Mouse (Mus musculus) liver, embryonic 14.5 days (tissue): ENCODE data around the gene Erbb4. TPM values are rescaled to one million over a fixed set of nuclear protein-coding genes. Genes with fewer than 3 reads are reported as not detected.

Experiments
- ATAC-seq: fragments of 200-750 bp; cut with Nextera tagmentation; 2 replicates; pipeline ENCODE4 v1.8.0; 2017; ENCODE audit warnings: moderate number of reproducible peaks, mild to moderate bottlenecking, moderate library complexity; ENCODE audit not compliant: insufficient read depth
- DNase-seq, 3 experiments: peaks; one replicate each; pipeline ENCODE4 v3.0.0-alpha.2; 2012 to 2013; ENCODE audit warnings: low read depth in 3 of 3, low spot score in 3 of 3
- H3K27ac ChIP-seq: fragments of 300-500 bp; sonication (generic); 2 replicates; pipeline ENCODE4 v1.5.1; 2014; ENCODE audit warnings: moderate library complexity, mild to moderate bottlenecking, control low read depth, inconsistent platforms
- H3K27me3 ChIP-seq: fragments of 300-500 bp; sonication (generic); 2 replicates; pipeline ENCODE4 v1.6.1; 2014; ENCODE audit warnings: mild to moderate bottlenecking, low read length, moderate library complexity; ENCODE audit not compliant: control insufficient read depth, insufficient read depth
- H3K36me3 ChIP-seq: fragments of 300-500 bp; sonication (generic); replicated peaks from 2 replicates; pipeline ENCODE4 v1.6.1; 2014; ENCODE audit warnings: low read depth; ENCODE audit not compliant: control insufficient read depth, insufficient read depth
- H3K4me1 ChIP-seq, 2 experiments: fragments of 200-500 bp in 1 of 2; fragments of 300-500 bp in 1 of 2; sonication (generic) in 1 of 2; replicated peaks; 2 replicates each; pipeline ENCODE4 v1.6.1; 2012 to 2014; ENCODE audit warnings: antibody characterized with exemption in 1 of 2, inconsistent platforms in 1 of 2, low read length in 1 of 2; ENCODE audit not compliant: control insufficient read depth in 2 of 2, insufficient read depth in 2 of 2
- H3K4me2 ChIP-seq: fragments of 300-500 bp; sonication (generic); 2 replicates; pipeline ENCODE4 v1.6.1; 2014; ENCODE audit warnings: low read depth, mild to moderate bottlenecking, control low read depth, moderate library complexity
- H3K4me3 ChIP-seq, 2 experiments: fragments of 200-500 bp in 1 of 2; fragments of 300-500 bp in 1 of 2; sonication (generic) in 1 of 2; 2 replicates each; pipeline ENCODE4 v1.5.1; 2012 to 2014; ENCODE audit warnings: low read depth in 2 of 2, low read length in 2 of 2, mild to moderate bottlenecking in 2 of 2, control low read depth in 1 of 2, inconsistent platforms in 1 of 2, moderate library complexity in 1 of 2; ENCODE audit not compliant: insufficient read depth in 1 of 2
- H3K9ac ChIP-seq: fragments of 300-500 bp; sonication (generic); replicated peaks from 2 replicates; pipeline ENCODE4 v1.6.1; 2014; ENCODE audit warnings: mild to moderate bottlenecking, control low read depth, moderate library complexity
- H3K9me3 ChIP-seq: fragments of 300-500 bp; sonication (generic); 2 replicates; pipeline ENCODE4 v1.6.1; 2016; ENCODE audit warnings: low read length, mixed read lengths; ENCODE audit not compliant: control insufficient read depth
- CTCF ChIP-seq: IDR thresholded peaks from 2 replicates; pipeline ENCODE4 v1.5.1; 2016; ENCODE audit warnings: antibody characterized with exemption, low read depth, control low read depth
- EP300 ChIP-seq: IDR thresholded peaks from 2 replicates; pipeline ENCODE4 v1.6.1; 2016; ENCODE audit warnings: antibody characterized with exemption, low read depth
- WGBS: fragments of 180-500 bp; shearing (Covaris S2); extraction: QIAGEN DNeasy Blood & Tissue Kit; methylation state at CpG from one replicate; pipeline ENCODE4 v1.1.7; 2014; ENCODE audit not compliant: insufficient replicate concordance; 5-methylcytosine and 5-hydroxymethylcytosine counted together
- polyA plus RNA-seq, 2 experiments: library from polyadenylated mRNA; depleted of rRNA in 1 of 2; stranded (reverse) in 1 of 2; unstranded in 1 of 2; fragments of >200 nt; fragmentation: Nextera tagmentation in 1 of 2; extraction: Ambion mirVana in 1 of 2; gene quantifications; 2 replicates each; pipeline versions ENCODE4 v1.2.1 to v1.2.3; 2012 to 2014

Erbb4 gene
- polyA plus RNA-seq, 2 experiments: under 0.01 TPM; not detected in 1

DNA sequence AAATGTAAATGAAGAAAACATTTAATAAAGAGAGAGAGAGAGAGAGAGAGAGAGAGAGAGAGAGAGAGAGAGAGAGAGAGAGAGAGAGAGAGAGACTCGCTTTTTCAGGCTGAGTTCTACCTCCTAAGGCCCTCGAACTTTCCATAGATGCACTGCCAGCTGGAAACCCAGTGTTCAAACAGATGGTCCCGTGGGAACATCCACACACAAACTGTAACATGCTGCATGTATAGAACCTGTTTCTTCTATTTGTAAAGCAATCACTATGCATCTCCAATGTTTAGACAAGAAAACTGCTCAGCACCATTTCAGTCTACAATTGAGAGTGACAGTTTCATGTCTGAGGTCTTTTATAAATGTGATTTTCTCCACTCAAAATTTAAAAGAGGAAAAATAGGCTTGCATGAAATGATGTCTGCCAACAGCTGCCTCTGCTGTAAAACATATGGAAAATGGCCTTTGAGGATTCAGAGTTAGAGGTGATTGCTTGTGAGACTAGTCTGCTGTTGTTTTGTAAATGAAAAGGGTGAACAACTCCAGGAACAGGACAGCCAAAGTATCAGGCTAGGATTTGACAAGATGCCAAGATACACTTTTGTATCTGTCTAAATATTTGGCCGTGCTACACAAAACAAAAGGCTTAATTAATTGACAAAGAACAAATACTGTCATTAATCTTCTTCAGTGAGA lies 533.9 kb downstream of the Erbb4 start:
- H3K4me1 ChIP-seq: no peaks in the 10 kb centered on the region
- H3K27ac ChIP-seq: no peak overlapping the region
- H3K4me2 ChIP-seq: no peak overlapping the region
- TF ChIP-seq CTCF (no peak), EP300 (no peak)
- H3K27me3 ChIP-seq: no peaks in the 10 kb centered on the region
- H3K4me3 ChIP-seq: no peak overlapping the region
- no peaks in the 10 kb centered on the region for H3K9me3 ChIP-seq
- H3K9ac ChIP-seq: no peak overlapping the region
- ATAC-seq (no peak), DNase-seq (no peak)
- H3K36me3 ChIP-seq: no peaks in the 10 kb centered on the region
- 50% methylated on average over 4 of the region's 4 CpGs for WGBS

DNA sequence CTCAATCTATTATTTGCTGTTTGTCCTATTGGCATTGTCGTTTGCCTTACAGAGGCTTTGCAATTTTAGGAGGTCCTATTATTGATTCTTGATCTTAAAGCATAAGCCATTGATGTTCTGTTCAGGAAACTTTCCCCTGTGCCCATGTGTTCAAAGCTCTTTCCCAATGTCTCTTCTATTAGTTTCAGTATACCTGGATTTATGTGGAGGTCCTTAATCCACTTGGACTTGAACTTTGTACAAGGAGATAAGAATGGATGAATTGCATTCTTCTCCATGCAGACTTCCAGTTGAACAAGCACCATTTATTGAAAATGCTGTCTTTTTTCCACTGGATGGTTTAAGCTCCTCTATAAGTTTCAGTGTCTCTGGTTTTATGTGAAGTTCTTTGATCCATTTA lies 536.9 kb downstream of the Erbb4 start:
- no peak for DNase-seq
- H3K4me3 ChIP-seq: no peak overlapping the region
- no peaks in the 10 kb centered on the region for H3K4me1 ChIP-seq
- H3K9ac ChIP-seq: no peak overlapping the region
- H3K27ac ChIP-seq: no peak overlapping the region
- no peak for ATAC-seq
- WGBS: 41% methylated on average over 1 of the region's 1 CpGs
- H3K36me3 ChIP-seq: no peaks in the 10 kb centered on the region
- TF ChIP-seq CTCF (no peak), EP300 (no peak)
- no peaks in the 10 kb centered on the region for H3K27me3 ChIP-seq
- no peak overlapping the region for H3K4me2 ChIP-seq
- H3K9me3 ChIP-seq: no peaks in the 10 kb centered on the region

DNA sequence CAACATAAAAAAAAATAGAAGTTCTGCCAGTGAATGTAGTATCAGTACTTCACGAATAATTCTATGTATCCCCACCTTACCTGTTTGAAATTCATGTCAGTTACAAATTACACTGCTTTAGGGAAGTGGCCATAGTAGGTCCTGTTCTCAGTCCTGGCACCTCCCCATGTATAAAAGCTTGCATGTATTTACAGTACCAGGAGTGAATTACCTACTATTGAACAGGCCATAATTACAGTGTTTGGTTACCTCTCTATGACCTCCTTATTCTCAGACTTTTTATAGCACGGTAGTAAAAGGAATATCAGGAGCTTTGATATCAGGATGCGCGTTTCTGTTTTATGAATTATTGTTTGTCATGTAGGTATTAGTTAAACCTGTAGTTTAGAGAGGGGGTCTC lies 564.9 kb downstream of the Erbb4 start:
- DNase-seq: no peak
- Histone ChIP-seq H3K4me2 (no peak overlapping the region), H3K27ac (no peak overlapping the region), H3K36me3 (no peaks in the 10 kb centered on the region), H3K9me3 (no peaks in the 10 kb centered on the region), H3K27me3 (no peaks in the 10 kb centered on the region), H3K9ac (no peak overlapping the region), H3K4me1 (no peaks in the 10 kb centered on the region), H3K4me3 (no peak overlapping the region)
- 74% methylated on average over 4 of the region's 4 CpGs for WGBS
- ATAC-seq: no peak
- TF ChIP-seq EP300: no peak
- TF ChIP-seq CTCF: no peak

DNA sequence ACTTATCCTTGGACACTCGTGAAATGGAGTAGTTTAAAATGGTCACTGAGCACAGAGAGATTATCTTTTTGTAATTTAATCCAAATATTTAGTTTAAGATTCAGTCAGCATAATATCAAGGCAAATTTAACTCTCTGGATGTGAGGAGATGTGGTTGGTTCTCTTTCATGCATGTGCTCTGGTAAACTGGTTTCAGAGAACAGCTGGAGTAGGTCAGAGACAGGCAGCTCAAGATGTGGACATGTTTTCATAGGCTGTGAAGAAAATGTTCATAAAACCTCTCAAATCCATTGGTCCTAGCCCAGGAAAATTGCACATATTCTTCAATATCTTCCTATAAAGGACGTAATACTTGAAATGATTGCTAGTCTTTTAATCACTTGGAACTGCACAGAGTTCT lies 590.0 kb downstream of the Erbb4 start:
- TF ChIP-seq EP300: no peak
- no peak for TF ChIP-seq CTCF
- Histone ChIP-seq H3K9me3 (no peaks in the 10 kb centered on the region), H3K4me3 (no peak overlapping the region), H3K9ac (no peak overlapping the region), H3K27ac (no peak overlapping the region), H3K36me3 (no peaks in the 10 kb centered on the region), H3K4me1 (no peaks in the 10 kb centered on the region), H3K4me2 (no peak overlapping the region), H3K27me3 (no peaks in the 10 kb centered on the region)
- 47% methylated on average over 2 of the region's 2 CpGs for WGBS
- ATAC-seq (no peak), DNase-seq (no peak)

DNA sequence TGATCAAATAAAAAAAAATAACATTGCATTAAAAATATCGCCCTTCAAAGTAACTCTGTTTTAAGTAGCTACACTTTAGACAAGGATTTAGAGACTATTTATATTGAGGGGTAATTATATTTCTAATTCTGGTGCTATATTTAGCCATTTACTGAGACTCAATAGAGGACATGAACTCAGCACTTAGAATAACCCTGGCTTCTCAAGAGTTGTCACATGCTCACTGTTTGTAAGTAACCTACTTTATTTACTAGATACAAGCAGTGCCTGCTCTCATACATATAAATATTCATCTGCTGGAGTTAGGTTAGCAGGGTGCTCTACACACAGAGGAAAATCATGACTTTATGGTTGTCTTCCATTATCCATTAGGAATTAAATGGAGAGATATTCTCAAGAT lies 604.0 kb downstream of the Erbb4 start:
- no peaks in the 10 kb centered on the region for H3K4me1 ChIP-seq
- H3K4me3 ChIP-seq: no peak overlapping the region
- WGBS: 63% methylated on average over 1 of the region's 1 CpGs
- H3K36me3 ChIP-seq: no peaks in the 10 kb centered on the region
- no peak overlapping the region for H3K9ac ChIP-seq
- DNase-seq: no peak
- H3K27ac ChIP-seq: no peak overlapping the region
- no peak for ATAC-seq
- no peak for TF ChIP-seq CTCF
- no peak for TF ChIP-seq EP300
- no peaks in the 10 kb centered on the region for H3K27me3 ChIP-seq
- no peak overlapping the region for H3K4me2 ChIP-seq
- no peaks in the 10 kb centered on the region for H3K9me3 ChIP-seq
